Mouse (Mus musculus) 416B (cell line): ENCODE results near the gene Ncaph.
A peak's percentile ranks its signal among the peaks of the same experiment; 100 is the strongest.

Experiments used
- DNase-seq: peaks from one replicate; pipeline ENCODE4 v3.0.0; 2011; ENCODE audit warnings: low read depth

The Ncaph gene

GRCm38 (mm10) chr2:127086235-127086634, 47.5 kb downstream of the Ncaph start:
- DNase-seq: peak; percentile 62

GRCm38 (mm10) chr2:127080591-127081218, 53.0 kb downstream of the Ncaph start:
- no peak for DNase-seq

- peak; percentile 58 for DNase-seq
These were observed 53.7 kb downstream of the Ncaph start for GRCm38 (mm10) chr2:127079881-127080590.

- peak; percentile 23 for DNase-seq
These were observed 54.7 kb downstream of the Ncaph start for GRCm38 (mm10) chr2:127079066-127079465.

- no peak for DNase-seq
These were observed 56.1 kb downstream of the Ncaph start for GRCm38 (mm10) chr2:127077611-127078010.

- DNase-seq: no peak
These were observed 59.6 kb downstream of the Ncaph start for GRCm38 (mm10) chr2:127074116-127074515.

- no peak for DNase-seq
These were observed 62.9 kb downstream of the Ncaph start for GRCm38 (mm10) chr2:127070879-127071278.

GRCm38 (mm10) chr2:127070435-127070841, 63.3 kb downstream of the Ncaph start, which contains the start of gene Blvra:
Blvra (plus strand) TSS chr2:127070665.
- DNase-seq: peak; percentile 93

- DNase-seq: peak; percentile 38
These were observed 63.8 kb downstream of the Ncaph start for GRCm38 (mm10) chr2:127069781-127070434.

GRCm38 (mm10) chr2:127068806-127069205, 64.9 kb downstream of the Ncaph start:
- no peak for DNase-seq

GRCm38 (mm10) chr2:127061471-127061870, 72.3 kb downstream of the Ncaph start:
- no peak for DNase-seq
